Mouse (Mus musculus) cerebellum, adult 9-10 months (tissue): Measurements from ENCODE around the gene Itga2b.

ENCODE experiments used
- DNase-seq: peaks from one replicate; pipeline ENCODE4 v3.0.0; 2022

Itga2b gene

DNA sequence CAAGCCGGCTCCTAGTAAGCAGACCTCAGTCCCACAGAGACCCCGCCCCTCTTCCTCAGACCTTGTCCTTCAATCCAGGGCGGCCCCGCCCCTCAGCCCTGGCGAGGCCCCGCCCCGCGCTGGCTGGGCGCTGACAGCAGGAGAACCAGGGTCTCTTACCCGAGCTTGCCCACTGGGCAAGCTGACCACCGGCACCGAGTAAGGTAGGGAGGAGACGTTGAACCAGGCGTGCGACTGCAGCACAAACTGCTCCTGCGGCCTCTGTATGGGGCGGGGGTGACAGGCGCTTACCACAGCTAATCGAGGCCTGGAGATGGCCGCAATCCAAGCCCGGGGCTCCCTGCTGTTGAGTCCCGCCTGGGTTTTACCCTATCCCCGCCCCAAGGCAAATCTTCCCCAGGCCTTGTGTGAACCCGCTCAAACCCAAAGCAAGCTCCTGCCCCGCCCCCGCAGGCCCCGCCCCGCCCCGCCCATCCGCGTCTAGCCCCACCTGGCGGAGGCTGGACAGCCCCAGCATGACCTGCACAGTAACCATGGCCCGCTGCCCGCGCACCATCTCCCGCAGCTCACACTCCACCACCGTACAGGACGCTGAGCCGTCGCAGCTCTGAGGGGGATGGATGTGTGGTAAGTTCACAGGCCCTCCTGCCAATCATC is 14.1 kb downstream of the Itga2b start:
- DNase-seq = peak; percentile 72

DNA sequence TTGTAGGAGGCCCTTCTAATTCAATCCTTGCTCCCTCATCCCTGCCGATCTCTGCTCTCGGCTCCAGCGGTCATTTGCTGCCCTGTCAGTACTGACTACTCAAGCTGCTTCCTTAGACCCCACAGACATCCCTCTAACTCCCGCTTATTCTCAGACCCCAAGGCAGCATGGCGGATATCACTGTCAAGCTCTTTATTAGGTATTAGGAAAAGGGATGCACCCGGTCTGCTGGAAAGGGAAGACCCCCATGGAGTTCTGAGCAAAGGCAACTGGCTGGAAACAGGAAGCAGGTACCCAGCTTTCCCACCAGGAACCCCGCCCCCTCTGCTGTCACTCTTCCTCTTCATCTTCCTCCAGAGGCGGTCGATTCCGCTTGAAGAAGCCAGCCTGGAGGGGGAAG is 16.8 kb downstream of the Itga2b start:
- peak; percentile 35 for DNase-seq

DNA sequence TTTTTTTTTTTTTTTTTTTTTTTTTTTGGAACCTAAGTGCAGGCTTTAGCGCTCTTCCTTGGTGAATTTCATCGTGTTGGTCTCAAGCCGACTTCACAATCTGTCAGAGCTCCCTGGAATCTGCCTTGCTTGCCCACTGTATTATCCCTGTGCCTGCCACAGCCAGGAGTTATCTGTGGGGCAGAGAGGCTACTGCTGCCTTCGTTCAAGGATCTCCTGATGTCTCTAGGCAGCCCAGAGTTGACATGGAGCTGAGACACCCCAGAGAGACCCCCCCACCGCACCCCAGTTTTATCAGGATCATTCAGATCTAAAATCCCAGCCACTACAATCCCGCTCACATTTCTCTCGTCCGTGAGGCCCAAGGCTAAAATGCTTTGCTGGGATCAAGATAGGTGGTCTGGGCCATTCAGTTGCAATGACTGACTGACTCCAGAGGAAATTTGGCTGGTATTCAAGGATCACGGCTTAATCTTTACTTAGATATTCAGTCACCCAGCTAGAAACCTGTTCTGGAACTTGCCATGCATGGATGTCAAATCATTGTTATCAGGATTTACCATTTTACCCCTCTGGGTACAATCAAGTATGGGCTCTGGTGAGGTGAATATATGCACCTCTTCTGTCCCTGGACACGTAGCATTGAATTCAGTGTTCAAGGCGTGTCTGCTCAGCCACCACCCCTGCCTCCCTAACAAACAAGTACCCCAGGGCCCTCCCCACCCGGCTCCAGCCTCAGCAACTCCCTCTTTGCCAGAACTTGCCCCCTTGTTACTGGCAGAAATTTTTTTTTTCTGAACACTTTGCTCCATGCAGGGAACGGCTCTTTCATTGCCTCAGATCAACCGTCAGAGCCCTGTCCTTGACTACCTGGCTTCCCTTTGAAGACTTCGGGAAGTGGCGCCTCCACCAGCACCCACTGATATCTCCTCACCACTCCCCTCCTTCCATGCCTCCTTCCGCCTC is 20.6 kb downstream of the Itga2b start:
- peak; percentile 76 for DNase-seq

DNA sequence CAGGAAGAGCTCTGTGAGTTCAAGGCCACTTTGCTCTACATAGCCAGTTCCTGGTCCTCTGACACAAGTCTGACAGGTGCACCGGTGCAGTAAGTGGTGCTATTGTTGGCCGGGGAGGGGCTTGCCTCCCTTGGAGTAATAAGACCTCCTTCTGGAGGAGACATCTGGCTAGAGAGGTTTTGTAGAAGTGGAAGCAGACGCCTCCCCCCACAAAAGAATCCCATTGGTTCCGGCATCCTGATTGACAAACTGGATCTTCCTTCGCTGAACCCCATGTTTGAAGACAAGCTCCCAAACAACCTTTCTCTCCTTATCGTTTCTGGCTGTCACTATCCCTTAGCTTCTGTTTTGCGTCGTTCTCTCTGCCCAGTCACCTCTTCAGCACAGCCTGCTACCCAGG is 21.6 kb downstream of the Itga2b start:
- peak; percentile 66 for DNase-seq

DNA sequence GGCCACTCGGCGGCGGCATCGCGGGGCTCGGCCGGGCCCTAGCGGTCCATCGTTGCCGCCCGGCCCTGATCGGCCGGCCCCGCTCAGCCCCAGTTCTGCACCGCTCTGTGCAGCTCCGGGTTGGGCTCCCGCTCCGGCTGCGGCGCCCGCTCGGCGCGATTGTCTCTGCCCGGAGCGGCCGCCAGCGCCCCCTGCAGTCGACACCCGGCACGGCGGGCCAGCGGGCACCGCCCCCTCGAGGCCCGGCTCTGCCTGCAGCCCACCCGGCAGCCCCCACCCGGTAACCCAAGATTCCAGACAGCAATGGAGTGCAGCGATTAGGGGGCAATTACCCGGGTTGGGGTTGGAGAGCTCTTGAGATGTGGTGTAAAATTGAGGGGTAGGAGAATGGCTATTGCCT is 22.4 kb downstream of the Itga2b start, which contains the start of gene Fam171a2:
Gene Fam171a2 (minus strand): TSS at position 186 of the 400 bp plus-strand sequence.
- DNase-seq = peak; percentile 82

DNA sequence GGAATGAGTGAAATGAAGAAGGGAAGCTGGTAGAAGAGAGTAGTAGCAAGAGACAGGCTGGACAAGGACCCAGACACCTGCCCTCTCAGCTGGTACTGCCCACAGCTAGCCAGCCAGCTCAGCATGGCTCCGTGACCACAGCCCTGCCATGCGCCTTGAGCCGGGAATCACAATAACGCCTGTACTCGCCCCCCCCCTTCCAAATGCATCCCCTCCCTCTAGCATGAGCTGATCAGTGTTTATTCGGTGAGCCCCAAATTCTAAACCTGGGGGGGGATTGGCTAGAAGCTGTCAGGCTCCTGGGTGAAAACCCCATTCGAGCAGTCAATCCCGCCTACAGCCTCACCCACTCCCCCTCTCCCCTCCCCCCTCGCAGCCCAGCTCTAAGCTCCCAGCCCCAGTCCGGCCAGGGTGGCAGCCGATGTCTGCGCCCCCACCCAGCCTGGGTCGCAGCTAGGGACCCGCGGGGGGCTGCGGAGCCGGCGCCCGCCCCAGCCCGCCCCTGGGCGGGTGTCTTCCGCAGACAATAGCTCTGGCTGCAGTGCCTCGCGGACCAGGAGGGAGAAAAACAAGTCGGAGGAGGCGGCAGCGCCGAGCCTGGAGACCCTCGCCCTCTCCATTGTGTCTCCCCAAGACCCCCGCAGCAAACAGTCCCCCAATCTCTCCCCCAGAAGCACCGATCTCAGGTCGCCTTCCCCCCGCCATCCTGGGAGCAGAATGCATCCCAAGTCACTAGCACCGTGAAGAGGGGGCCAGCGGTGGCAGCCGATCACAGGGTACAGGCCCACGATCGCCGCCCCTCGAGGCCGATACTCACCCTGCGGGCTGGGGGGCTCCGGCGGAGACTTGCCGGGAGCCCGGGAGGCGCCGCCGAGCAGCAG is 23.1 kb downstream of the Itga2b start:
- peak; percentile 78 for DNase-seq

DNA sequence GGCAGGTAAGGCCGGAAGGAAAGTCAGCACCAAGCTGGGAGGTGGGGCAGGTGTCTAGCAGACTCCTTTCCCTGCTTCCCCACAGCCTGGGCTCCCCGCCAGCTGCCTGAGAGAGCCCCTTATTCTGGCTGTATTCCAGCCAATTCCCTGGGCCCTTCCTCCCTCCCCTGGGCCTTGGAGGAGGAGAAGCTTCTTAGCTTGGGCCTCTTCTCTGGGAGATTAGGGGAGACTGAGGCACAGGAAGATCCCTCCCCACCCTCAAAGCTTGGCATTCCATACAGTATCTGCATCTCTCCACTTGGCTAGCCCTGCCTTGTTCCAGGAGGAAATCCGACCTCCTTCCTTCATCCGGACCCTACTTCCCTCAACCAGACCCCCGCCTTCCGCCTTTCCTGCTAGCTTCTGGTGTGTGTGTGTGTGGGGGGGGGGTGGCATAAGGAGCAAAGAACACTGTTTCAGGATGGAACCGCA is 24.0 kb downstream of the Itga2b start:
- DNase-seq = no peak

DNA sequence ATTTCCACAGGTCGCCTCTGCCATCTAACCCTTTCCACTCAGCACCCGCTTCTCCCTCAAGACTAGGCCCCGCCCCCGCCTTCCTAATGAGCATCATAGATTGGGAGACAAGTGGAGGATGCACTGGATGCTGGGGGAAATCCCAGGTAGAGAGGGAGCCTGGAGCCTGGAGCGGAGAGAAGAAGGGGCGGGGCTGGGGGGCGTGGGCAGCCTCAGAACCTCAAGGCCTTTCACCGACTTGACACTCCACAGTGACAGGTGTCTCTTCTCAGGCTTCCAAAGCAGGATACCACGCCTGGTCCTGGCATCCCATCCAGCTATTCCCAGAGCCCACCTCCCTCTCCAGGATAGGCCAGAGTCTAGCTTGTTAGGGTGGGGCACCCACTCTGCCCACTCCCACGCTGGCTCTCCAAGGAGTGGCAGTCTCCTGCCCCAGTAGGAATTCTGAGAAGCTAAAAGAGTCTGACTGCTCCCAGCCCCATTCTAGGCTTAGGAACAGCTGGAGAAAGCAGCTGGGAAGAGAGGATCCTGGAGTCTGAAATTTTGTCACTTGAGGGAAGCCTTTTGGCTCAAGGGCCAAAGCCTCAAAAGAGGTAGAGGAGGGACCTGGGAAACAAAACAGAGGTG is 24.5 kb downstream of the Itga2b start:
- DNase-seq = peak; percentile 68

DNA sequence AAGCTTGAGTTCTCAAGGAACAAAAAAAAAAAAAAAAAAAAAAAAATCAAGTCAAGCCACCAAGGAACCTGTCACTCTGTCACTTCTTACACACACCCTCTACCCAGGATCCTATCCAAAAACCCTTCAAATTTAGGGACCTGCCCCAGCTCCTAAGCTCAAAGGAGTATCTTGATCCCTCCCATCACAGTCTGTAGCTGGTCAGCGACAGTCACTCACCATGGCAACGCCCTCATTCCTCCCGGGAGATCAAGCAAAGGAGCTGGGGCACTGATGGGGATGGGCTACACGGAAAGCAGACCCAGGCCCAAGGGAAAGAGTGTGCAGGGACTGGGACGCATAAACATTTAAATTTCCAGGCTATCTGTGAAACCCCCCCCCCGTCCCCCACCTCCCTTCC is 25.1 kb downstream of the Itga2b start:
- DNase-seq = peak; percentile 56

DNA sequence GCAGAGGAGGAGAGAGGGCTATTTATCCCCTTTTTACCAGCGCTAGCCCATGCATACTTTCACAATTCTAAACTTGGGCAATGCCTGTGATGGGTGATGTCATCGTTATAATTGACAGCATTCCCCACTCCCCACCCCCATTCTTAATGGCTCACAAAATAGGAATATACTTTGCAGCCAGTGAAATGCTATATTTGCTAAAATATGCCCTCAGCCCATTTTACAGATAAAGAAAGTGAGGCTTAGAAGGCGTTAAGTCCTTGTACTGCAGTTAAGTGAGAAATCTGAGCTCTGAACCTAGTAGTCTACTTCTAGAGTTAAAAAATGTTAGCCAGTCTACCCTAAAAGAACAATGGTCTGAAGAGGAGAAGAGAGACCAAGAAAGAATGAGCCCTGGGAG is 25.6 kb downstream of the Itga2b start:
- DNase-seq = peak; percentile 53

DNA sequence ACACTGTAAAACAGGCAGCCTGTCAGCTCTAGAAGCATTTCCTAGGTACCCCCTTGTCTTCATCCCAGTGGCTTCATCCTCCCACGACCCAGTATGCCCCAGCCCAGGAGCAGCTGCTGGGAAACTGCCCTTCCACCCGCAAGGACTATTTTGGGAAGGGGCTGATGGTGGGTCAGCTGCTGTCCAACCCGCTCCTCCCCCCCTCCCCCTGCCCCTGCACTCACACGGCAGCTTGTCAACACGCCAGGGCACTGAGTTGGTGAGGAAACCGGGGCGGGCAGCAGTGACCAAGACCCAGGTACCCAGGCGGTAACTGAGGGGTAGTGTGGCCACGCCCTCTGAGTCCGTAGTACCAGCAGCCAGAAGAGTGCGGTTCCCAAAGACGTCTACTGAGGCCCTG is 26.2 kb downstream of the Itga2b start:
- DNase-seq = peak; percentile 45

DNA sequence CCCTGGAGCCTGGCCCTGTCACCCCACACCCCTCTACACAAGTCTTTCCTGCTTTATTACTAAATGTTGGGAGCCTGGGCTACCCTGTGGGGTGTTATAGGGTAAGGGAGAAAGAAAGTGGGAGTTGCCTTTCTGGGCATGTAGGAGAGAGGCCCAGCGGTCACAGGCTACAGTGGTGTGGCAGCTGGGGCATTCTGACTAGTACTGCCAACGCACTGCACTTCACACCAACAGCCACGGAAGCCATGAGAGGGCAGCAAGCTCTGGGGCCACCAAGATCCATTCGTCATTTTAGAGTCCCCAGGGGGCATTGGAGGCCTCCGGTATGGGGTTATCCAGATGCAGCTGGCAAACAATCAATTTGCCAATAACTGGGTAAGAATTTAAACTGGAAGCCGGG is 27.8 kb downstream of the Itga2b start:
- DNase-seq = peak; percentile 47

DNA sequence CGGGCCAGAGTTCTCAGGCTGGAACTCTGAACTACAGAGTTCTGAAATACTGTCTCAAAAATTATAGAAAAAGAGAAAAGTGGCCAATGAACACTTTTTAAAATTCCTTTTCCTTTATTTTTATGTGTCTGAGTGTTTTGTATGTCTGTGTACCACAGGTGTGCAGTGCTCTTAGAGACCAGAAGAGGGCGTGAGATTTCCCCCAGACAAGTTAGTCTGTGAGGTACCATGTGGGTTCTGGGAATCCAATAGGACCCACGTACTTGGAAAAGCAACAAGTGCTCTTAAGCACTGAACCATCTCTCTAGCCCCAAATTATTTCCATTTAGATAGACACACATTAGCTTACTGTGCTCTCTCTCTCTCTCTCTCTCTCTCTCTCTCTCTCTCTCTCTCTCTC is 28.5 kb downstream of the Itga2b start:
- DNase-seq = no peak

DNA sequence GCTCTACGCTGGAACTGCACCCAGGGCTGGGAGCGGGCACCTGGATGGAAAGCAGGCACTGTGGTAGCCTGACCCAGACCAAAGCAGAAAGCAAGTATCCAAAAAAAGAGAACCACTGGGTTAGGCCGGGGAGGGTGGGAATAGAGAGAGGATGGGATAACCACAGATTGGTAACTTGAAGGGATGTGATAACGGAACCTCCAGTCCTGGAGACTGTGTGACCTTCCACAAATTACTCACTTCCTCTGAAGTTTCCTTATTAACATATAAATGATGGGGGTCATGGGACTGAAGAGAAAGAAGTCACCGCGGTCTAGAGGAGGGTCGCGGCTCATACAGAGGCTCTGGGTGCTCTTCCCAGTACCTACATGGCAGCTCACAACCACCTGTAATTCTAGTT is 29.7 kb downstream of the Itga2b start:
- DNase-seq = no peak

DNA sequence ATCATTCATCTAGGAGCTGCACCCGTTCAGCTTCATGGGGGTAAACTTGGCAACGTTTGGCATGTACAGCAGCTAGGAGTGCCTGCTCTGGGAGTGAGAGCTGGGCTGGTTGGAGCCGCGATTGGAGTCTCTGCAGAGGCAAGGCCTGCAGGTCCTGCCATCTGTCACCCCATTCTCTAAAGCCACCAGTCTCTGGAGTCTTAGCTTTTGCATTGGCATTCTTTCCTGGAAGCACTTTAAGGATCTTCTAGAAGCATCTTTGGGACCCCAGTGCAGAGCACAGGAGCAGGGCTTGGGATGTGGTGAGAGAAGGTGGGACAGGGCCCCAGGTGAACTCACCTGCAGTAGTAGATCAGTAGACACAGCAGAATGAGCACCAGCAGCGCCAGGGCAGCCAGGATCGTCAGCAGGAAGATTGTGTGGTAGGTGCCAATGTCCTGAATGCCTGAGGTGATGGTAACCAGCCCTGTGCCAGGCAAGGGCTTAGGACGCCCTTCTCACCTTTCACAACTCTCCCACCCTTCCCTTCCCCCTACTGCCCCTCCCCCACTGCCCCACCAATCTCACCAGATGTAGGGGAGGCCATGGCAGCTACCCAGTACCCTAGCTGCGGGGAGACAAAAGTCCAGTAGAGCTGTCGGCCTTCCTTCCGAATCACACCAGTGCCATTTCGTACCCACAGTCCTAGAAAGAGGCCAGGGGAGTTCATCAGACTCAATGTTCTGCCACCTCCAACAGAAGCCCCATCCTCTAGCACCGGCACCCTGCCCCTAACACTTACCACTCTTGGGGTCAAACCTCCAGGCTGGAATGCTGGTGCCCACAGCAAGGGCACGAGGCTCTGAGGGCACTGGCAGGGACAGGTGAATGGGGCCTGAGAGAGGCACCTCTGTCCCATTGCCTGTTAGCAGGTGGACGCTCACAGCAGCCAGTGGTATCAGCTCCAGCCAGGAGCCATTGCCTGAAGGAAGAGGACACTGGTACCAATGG is 30.5 kb downstream of the Itga2b start:
- DNase-seq = peak; percentile 87

DNA sequence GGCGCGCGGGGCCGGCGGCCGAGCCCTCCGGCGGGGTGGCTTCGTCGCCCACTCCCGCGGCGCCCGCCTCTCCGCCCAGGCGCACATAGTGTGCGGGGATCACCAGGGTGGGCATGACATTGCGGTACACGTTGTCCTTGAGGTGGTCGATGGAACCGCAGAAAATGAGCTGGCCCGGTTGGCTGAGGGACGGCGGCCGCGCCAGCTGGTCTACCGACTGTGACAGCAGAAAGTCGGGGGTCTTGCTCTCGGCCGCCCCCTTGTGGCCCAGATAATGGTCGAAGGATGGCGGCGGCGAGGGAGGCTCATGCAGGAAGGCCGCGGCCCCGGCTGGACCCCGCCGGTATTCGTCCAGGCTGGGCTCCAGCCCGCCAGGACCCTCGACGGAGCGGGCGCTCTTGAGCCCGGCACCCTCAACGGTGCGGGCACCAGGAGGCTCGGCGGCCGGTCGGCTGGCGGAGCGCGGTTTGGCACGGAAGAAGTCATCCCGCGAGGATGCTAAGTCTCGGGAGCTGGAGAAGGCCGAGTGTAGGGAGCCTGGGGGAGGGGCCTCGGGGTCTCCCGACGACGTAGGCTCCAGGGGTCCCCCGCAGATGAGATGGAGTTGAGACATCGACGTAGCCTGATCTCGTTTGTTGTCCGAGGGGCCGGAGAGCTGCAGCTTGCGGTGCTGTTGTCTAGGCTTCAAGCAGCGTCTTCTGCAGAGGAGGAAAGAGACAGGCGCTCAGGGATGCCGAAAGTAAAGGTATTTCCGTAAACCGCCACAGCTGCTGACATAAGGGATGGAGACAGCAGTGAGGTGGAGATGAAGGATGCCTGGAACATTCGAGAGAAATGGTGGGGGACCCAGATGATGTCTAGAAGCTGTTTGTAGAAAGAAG is 31.5 kb downstream of the Itga2b start:
- DNase-seq = peak; percentile 88

DNA sequence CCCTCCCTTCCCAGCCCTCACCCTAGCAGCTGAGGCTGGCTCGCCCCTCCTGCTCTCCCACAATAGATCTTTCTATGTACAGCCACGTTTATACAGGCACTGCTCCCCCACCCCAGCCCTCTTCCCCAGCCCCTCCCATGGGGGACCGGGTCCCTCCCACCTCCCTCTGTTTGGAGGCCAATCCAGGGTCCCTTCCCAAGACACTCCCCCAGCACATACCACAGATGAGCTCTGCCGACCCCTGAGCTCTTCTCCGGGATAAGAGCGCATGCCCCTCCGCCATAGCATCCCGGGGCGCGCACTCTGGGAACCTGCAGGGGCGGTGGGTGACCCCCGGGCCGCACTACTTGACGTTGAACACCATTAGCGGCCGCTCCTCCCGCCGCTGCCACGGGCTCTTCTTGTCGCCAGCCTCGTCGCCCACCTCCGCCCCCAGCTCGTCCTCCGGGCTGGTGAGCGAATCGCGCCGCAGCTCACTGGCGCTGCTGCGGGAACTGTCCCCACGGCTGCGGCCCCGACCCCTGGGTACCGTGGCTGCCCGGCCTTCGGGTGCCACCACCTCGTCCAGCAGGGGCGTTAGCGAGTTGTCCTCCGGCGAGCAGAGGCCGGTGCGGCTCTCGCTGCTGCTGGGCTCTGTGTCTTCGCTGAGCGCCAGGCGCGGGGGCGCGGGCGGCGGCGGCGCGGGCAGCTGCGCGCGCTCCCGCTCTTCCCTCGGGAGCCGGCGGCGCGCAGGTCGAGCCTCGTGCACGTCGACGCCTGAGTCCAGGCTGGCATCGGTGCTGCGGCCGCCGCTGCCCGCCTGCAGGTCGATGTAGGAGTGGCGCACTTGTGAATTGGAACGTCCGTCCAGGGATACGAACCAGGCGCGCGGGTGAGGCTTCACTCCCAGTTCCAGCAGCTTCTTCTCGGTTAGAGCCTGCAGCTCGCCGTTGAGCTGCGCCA is 32.5 kb downstream of the Itga2b start:
- DNase-seq = peak; percentile 61

DNA sequence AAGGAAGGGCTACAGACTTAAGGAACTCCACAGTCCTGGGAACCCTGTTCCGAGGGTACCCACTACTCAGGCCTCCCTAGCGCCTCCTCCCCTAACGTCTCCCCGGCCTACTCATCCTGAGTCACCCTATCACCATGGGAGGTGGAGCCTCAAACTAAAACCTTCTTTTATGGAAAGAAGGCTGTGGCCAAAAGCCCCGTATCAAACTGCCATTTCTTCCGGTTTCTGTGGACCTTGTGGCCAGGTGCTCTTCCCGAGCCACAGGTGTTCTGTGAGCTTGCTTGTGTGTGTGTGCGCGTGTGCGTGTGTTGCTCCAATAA is 33.5 kb downstream of the Itga2b start:
- no peak for DNase-seq
